Mouse (Mus musculus) midbrain, embryonic 12.5 days (tissue): ENCODE measurements at regions not wholly inside any gene's neighbourhood (a gene's known extent, or its start where the extent isn't known, plus 50 kb on each side); places are given as distances from the start of the nearest gene placed in this dataset.

Source experiments
- ATAC-seq: fragments of 200-750 bp; cut with Nextera tagmentation; 2 replicates; pipeline ENCODE4 v1.8.0; 2017; ENCODE audit warnings: low read depth, moderate TSS enrichment, moderate library complexity; ENCODE audit not compliant: low FRiP score
- H3K27ac ChIP-seq: fragments of 300-500 bp; sonication (generic); replicated peaks from 2 replicates; pipeline ENCODE4 v1.5.1; 2016; ENCODE audit warnings: mild to moderate bottlenecking
- H3K27me3 ChIP-seq: fragments of 300-500 bp; sonication (generic); 2 replicates; pipeline ENCODE4 v1.6.1; 2016; ENCODE audit warnings: mild to moderate bottlenecking
- H3K36me3 ChIP-seq: fragments of 300-500 bp; sonication (generic); 2 replicates; pipeline ENCODE4 v1.6.1; 2016
- H3K4me1 ChIP-seq: fragments of 300-500 bp; sonication (generic); 2 replicates; pipeline ENCODE4 v1.6.1; 2016
- H3K4me2 ChIP-seq: fragments of 300-500 bp; sonication (generic); replicated peaks from 2 replicates; pipeline ENCODE4 v1.6.1; 2016; ENCODE audit warnings: mild to moderate bottlenecking, moderate library complexity
- H3K4me3 ChIP-seq: fragments of 300-500 bp; sonication (generic); 2 replicates; pipeline ENCODE4 v1.5.1; 2016; ENCODE audit warnings: mild to moderate bottlenecking
- H3K9ac ChIP-seq: fragments of 300-500 bp; sonication (generic); replicated peaks from 2 replicates; pipeline ENCODE4 v1.6.1; 2016; ENCODE audit warnings: mild to moderate bottlenecking, moderate library complexity
- H3K9me3 ChIP-seq: fragments of 300-500 bp; sonication (generic); 2 replicates; pipeline ENCODE4 v1.6.1; 2016; ENCODE audit warnings: mild to moderate bottlenecking
- WGBS: fragments of 180-500 bp; shearing (Covaris S2); methylation state at CpG from one replicate; pipeline ENCODE4 v1.1.7; 2016; 5-methylcytosine and 5-hydroxymethylcytosine counted together

DNA sequence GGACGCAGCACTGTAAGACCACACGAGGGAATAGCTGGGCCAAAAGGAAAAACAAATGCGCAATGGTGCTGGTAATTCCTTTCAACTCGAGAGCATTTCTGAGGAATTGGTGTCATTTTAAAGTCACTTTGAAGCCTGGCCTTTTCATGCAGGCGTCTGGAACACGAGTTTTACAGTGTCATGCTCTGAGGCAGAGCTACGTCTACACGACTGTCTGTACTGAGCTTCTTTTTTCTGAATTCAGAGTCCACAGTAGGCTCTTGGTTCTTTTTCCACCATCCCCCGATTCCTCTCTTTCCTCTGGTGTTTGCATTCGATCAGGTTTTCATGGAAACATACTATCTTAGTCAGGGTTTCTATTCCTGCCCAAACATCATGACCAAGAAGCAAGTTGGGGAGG is 83.2 kb downstream of the Uchl5 start:
- H3K9me3 ChIP-seq = no peaks in the 10 kb centered on the region
- WGBS = 82% methylated on average over 10 of the region's 10 CpGs
- no peaks in the 10 kb centered on the region for H3K36me3 ChIP-seq
- H3K9ac ChIP-seq = no peak overlapping the region
- no peak overlapping the region for H3K4me3 ChIP-seq
- ATAC-seq = no peak
- no peak overlapping the region for H3K4me2 ChIP-seq
- no peaks in the 10 kb centered on the region for H3K27me3 ChIP-seq
- no peaks in the 10 kb centered on the region for H3K4me1 ChIP-seq
- H3K27ac ChIP-seq = no peak overlapping the region

DNA sequence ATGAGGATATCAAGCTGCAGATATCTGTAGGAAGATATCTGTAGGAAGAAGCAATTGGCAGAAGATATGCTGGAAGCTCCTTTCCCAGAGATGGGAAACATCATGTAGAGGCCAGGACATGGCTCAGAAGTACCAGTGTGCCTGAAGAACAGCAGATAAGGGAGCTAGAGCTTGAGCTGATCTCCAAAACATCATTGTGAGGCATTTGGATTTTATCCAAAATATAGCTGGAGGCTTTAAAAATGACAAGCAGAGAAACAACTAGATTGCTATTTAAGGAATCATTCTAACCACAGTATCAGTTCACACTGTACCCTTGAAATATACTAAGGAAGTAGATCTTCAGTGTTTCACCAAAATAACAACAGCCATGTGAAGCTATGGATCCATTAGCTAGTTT is 81.5 kb downstream of the Uchl5 start:
- H3K9ac ChIP-seq = no peak overlapping the region
- H3K9me3 ChIP-seq = no peaks in the 10 kb centered on the region
- no peak overlapping the region for H3K27ac ChIP-seq
- H3K4me2 ChIP-seq = no peak overlapping the region
- H3K27me3 ChIP-seq = no peaks in the 10 kb centered on the region
- ATAC-seq = no peak
- H3K36me3 ChIP-seq = no peaks in the 10 kb centered on the region
- H3K4me3 ChIP-seq = no peak overlapping the region
- no peaks in the 10 kb centered on the region for H3K4me1 ChIP-seq
